Mouse (Mus musculus): ENCODE measurements at regions not wholly inside any gene's neighbourhood (a gene's known extent, or its start where the extent isn't known, plus 50 kb on each side); places are given as distances from the start of the nearest gene placed in this dataset.

GRCm38 (mm10) chr13:48046201-48046750 lies 214.8 kb upstream of the Id4 start:
- no peak for DNase-seq (ENCODE audit: inconsistent age in 2 of 2, low spot score in 1 of 2)

GRCm38 (mm10) chr13:48049796-48050195 lies 211.2 kb upstream of the Id4 start:
- DNase-seq (ENCODE audit: inconsistent age in 2 of 2, low spot score in 1 of 2) = no peak

GRCm38 (mm10) chr13:48074630-48075029 lies 186.4 kb upstream of the Id4 start:
- peak; percentile 30 to 48 for DNase-seq (ENCODE audit: inconsistent age in 2 of 2, low spot score in 1 of 2)

GRCm38 (mm10) chr13:48075315-48075714 lies 185.7 kb upstream of the Id4 start:
- no peak for DNase-seq (ENCODE audit: inconsistent age in 2 of 2, low spot score in 1 of 2)

GRCm38 (mm10) chr13:48078214-48078613 lies 182.8 kb upstream of the Id4 start:
- no peak for DNase-seq (ENCODE audit: inconsistent age in 2 of 2, low spot score in 1 of 2)

GRCm38 (mm10) chr13:48083294-48083693 lies 177.7 kb upstream of the Id4 start:
- DNase-seq (ENCODE audit: inconsistent age in 2 of 2, low spot score in 1 of 2) = no peak

GRCm38 (mm10) chr13:48083807-48084206 lies 177.2 kb upstream of the Id4 start:
- no peak for DNase-seq (ENCODE audit: inconsistent age in 2 of 2, low spot score in 1 of 2)

- no peak for DNase-seq (ENCODE audit: inconsistent age in 2 of 2, low spot score in 1 of 2)
These were observed 166.6 kb upstream of the Id4 start for GRCm38 (mm10) chr13:48094275-48095035.

GRCm38 (mm10) chr13:48102156-48102555 lies 158.9 kb upstream of the Id4 start:
- no peak for DNase-seq (ENCODE audit: inconsistent age in 2 of 2, low spot score in 1 of 2)

GRCm38 (mm10) chr13:48102576-48102975 lies 158.5 kb upstream of the Id4 start:
- no peak for DNase-seq (ENCODE audit: inconsistent age in 2 of 2, low spot score in 1 of 2)

GRCm38 (mm10) chr13:48104766-48105165 lies 156.3 kb upstream of the Id4 start:
- no peak for DNase-seq (ENCODE audit: inconsistent age in 2 of 2, low spot score in 1 of 2)

- no peak for DNase-seq (ENCODE audit: inconsistent age in 2 of 2, low spot score in 1 of 2)
These were observed 154.1 kb upstream of the Id4 start for GRCm38 (mm10) chr13:48106946-48107345.

- no peak for DNase-seq (ENCODE audit: inconsistent age in 2 of 2, low spot score in 1 of 2)
These were observed 145.1 kb upstream of the Id4 start for GRCm38 (mm10) chr13:48115890-48116289.

- DNase-seq (ENCODE audit: inconsistent age in 2 of 2, low spot score in 1 of 2) = no peak
These were observed 134.4 kb upstream of the Id4 start for GRCm38 (mm10) chr13:48126582-48126981.

- DNase-seq (ENCODE audit: inconsistent age in 2 of 2, low spot score in 1 of 2) = peak; percentile 44 to 79
These were observed 130.3 kb upstream of the Id4 start for GRCm38 (mm10) chr13:48130724-48131123.

GRCm38 (mm10) chr13:48131681-48132080 lies 129.3 kb upstream of the Id4 start:
- DNase-seq (ENCODE audit: inconsistent age in 2 of 2, low spot score in 1 of 2) = no peak

GRCm38 (mm10) chr13:48145976-48146375 lies 115.1 kb upstream of the Id4 start:
- peak; percentile 7 to 69 for DNase-seq (ENCODE audit: inconsistent age in 2 of 2, low spot score in 1 of 2)

GRCm38 (mm10) chr13:48147061-48147460 lies 114.0 kb upstream of the Id4 start:
- no peak for DNase-seq (ENCODE audit: inconsistent age in 2 of 2, low spot score in 1 of 2)

GRCm38 (mm10) chr13:48153248-48153647 lies 107.8 kb upstream of the Id4 start:
- DNase-seq (ENCODE audit: inconsistent age in 2 of 2, low spot score in 1 of 2) = no peak

- DNase-seq (ENCODE audit: inconsistent age in 2 of 2, low spot score in 1 of 2) = no peak
These were observed 107.2 kb upstream of the Id4 start for GRCm38 (mm10) chr13:48153684-48154413.

GRCm38 (mm10) chr13:48154414-48155105 lies 106.5 kb upstream of the Id4 start:
- DNase-seq (ENCODE audit: inconsistent age in 2 of 2, low spot score in 1 of 2) = no peak

All from adrenal gland, adult (tissue).